25 mouse cellular contexts compared by ENCODE assay signal in the genomic region with DNA sequence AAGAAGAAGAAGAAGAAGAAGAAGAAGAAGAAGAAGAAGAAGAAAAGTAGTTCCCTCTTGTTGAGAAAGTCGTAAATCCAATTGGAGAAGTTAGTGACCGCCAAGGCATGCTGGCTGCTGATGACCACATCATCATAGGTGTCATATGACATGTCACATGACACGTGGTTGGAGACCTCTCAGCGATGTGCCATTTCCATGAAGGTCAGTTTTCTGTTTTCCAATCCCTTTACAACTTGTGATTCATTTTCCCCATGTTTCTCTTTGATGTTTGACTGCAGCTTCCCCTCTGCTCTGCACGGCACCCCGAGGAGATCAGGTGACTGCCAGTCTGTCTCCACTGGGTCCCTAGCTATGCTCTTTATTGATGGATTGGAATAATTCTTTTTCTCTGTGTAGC. TPM values are rescaled to one million over a fixed set of nuclear protein-coding genes. Genes with fewer than 3 reads are reported as not detected.
DNase-seq lines count a peak whose midpoint lies in the region; ATAC-seq lines count a peak whose summit lies in the region.
"Had no signal": no experiment of that assay in that cellular context is flagged by ENCODE, and none has a peak within 500 bp of the region (broad histone marks: within the 10 kb centered on the region; RNA-seq: fewer than 3 reads in every experiment).

No protein-coding gene starts in this region.

- DNase-seq in limb, embryonic 10.5 days (ENCODE audit: low spot score): no peak
- peak; percentile 56 to 58 for DNase-seq in adrenal gland, postnatal 36 days
- DNase-seq in left cerebral cortex, adult 9 months (ENCODE audit: low spot score in 2 of 2): no peak
- no peak for DNase-seq in testis, postnatal 14 days (ENCODE audit: low spot score)
- DNase-seq: cerebellum, adult 11-12 months; cerebellum, postnatal 14 days; gastrocnemius, postnatal 36 days; heart, postnatal 14 days; kidney, adult 18-20 months; layer of hippocampus, postnatal 36 days; left cerebral cortex, postnatal 4 days; lung, adult 2 months; thymus, adult 2 months had no signal

- no peaks in the 10 kb centered on the region for H3K36me3 ChIP-seq in limb, embryonic 12.5 days
- H3K36me3 ChIP-seq in limb, embryonic 10.5 days: no peaks in the 10 kb centered on the region
- H3K36me3 ChIP-seq: G1E; heart, embryonic 12.5 days; hindbrain, embryonic 12.5 days; liver, embryonic 12.5 days; midbrain, embryonic 12.5 days; neural tube, embryonic 13.5 days had no signal

- WGBS in limb, embryonic 12.5 days: 45% methylated on average over 6 of the region's 6 CpGs
- 59% methylated on average over 6 of the region's 6 CpGs for WGBS in limb, embryonic 10.5 days

- no peaks in the 10 kb centered on the region for H3K27me3 ChIP-seq in limb, embryonic 12.5 days
- no peaks in the 10 kb centered on the region for H3K27me3 ChIP-seq in limb, embryonic 10.5 days (ENCODE audit: low read depth, poor library complexity, severe bottlenecking)
- H3K27me3 ChIP-seq: heart, embryonic 12.5 days; hindbrain, embryonic 12.5 days; neural tube, embryonic 13.5 days had no signal

- H3K4me1 ChIP-seq in limb, embryonic 12.5 days (replicated peaks): peaks cover 29% of the 10 kb centered on the region
- H3K4me1 ChIP-seq in limb, embryonic 10.5 days: peaks cover 37% of the 10 kb centered on the region

- H3K9ac ChIP-seq in limb, embryonic 12.5 days (replicated peaks): no peak overlapping the region
- H3K9ac ChIP-seq: heart, embryonic 12.5 days; hindbrain, embryonic 12.5 days; liver, embryonic 12.5 days; midbrain, embryonic 12.5 days; neural tube, embryonic 13.5 days had no signal

- no peak overlapping the region for H3K4me3 ChIP-seq in limb, embryonic 12.5 days (replicated peaks)
- no peak overlapping the region for H3K4me3 ChIP-seq in limb, embryonic 10.5 days
- H3K4me3 ChIP-seq: heart, embryonic 12.5 days; hindbrain, embryonic 12.5 days; liver, embryonic 12.5 days; midbrain, embryonic 12.5 days; neural tube, embryonic 13.5 days had no signal

- no peak overlapping the region for H3K4me2 ChIP-seq in limb, embryonic 12.5 days
- H3K4me2 ChIP-seq: heart, embryonic 12.5 days; hindbrain, embryonic 12.5 days; liver, embryonic 12.5 days; midbrain, embryonic 12.5 days; neural tube, embryonic 13.5 days had no signal

- H3K9me3 ChIP-seq in limb, embryonic 12.5 days: no peaks in the 10 kb centered on the region
- H3K9me3 ChIP-seq in limb, embryonic 10.5 days (replicated peaks): no peaks in the 10 kb centered on the region
- H3K9me3 ChIP-seq: G1E; heart, embryonic 12.5 days; hindbrain, embryonic 12.5 days; liver, embryonic 12.5 days; midbrain, embryonic 12.5 days; neural tube, embryonic 13.5 days had no signal

- no peak for ATAC-seq in limb, embryonic 12.5 days (ENCODE audit: insufficient number of reproducible peaks, insufficient read depth, low FRiP score, low TSS enrichment, low read depth)
- ATAC-seq in granulocyte monocyte progenitor cell, adult 5-6 weeks (replicated peaks; ENCODE audit: poor library complexity, severe bottlenecking): peak; percentile 61
- ATAC-seq in frontal cortex, adult (ENCODE audit: low TSS enrichment): no peak
- ATAC-seq: forebrain, embryonic 14.5 days; liver, embryonic 12.5 days had no signal

- 0 out of 2 replicates have a peak overlapping the region, but pooled peaks have one; percentile 20 for H3K27ac ChIP-seq in limb, embryonic 12.5 days
- no peak overlapping the region for H3K27ac ChIP-seq in limb, embryonic 10.5 days
- H3K27ac ChIP-seq: hindbrain, embryonic 12.5 days; kidney, postnatal 0 days; liver, embryonic 12.5 days; midbrain, embryonic 12.5 days; neural tube, embryonic 13.5 days had no signal

RNA-seq across cellular contexts. Expression of gene Prss38, which starts 16.8 kb away (rescaled TPM):
- 0.16 TPM in 1 of 2 replicates, not detected in the other for polyA plus RNA-seq in limb, embryonic 12.5 days (2016; fragmentation: Nextera tagmentation; extraction: Ambion mirVana)
- polyA plus RNA-seq in limb, embryonic 10.5 days (2016; fragmentation: Nextera tagmentation; extraction: Ambion mirVana): not detected in 2 replicates
- not detected for total RNA-seq in adrenal gland, postnatal 36 days (2021)
- not detected in 2 replicates for total RNA-seq in granulocyte monocyte progenitor cell, adult 5-6 weeks (2014; fragmentation: Nextera tagmentation)
- not detected in 2 replicates for total RNA-seq in granulocyte monocyte progenitor cell, adult 5-6 weeks (2017)
- total RNA-seq: gastrocnemius, postnatal 36 days; heart, postnatal 14 days; layer of hippocampus, adult 18-20 months; layer of hippocampus, postnatal 36 days; left cerebral cortex, postnatal 4 days had no signal
- polyA plus RNA-seq: forebrain, embryonic 14.5 days; G1E; heart, embryonic 12.5 days; hindbrain, embryonic 12.5 days; kidney, postnatal 0 days; liver, embryonic 12.5 days; lung, adult 2 months; neural tube, embryonic 13.5 days; thymus, adult 2 months had no signal

RNA-seq across cellular contexts. Expression of gene Jmjd4, which starts 57.5 kb away (rescaled TPM):
- polyA plus RNA-seq in limb, embryonic 12.5 days (2016; fragmentation: Nextera tagmentation; extraction: Ambion mirVana): 17.4 and 18.6 TPM in 2 replicates
- polyA plus RNA-seq in limb, embryonic 10.5 days (2016; fragmentation: Nextera tagmentation; extraction: Ambion mirVana): 16.8 and 21.8 TPM in 2 replicates
- 1 to 10 TPM; 9.2 to 9.3 TPM for total RNA-seq in adrenal gland, postnatal 36 days (2021)
- 4.3 and 6.0 TPM in 2 replicates for total RNA-seq in granulocyte monocyte progenitor cell, adult 5-6 weeks (2014; fragmentation: Nextera tagmentation)
- total RNA-seq in granulocyte monocyte progenitor cell, adult 5-6 weeks (2017): 4.3 and 5.6 TPM in 2 replicates

RNA-seq across cellular contexts. Expression of gene Snap47, which starts 58.7 kb away (rescaled TPM):
- 142 and 145 TPM in 2 replicates for polyA plus RNA-seq in limb, embryonic 12.5 days (2016; fragmentation: Nextera tagmentation; extraction: Ambion mirVana)
- polyA plus RNA-seq in limb, embryonic 10.5 days (2016; fragmentation: Nextera tagmentation; extraction: Ambion mirVana): 106 and 122 TPM in 2 replicates
- total RNA-seq in adrenal gland, postnatal 36 days (2021): 10 to 100 TPM; 79.3 to 92.5 TPM
- total RNA-seq in granulocyte monocyte progenitor cell, adult 5-6 weeks (2014; fragmentation: Nextera tagmentation): 5.9 and 6.0 TPM in 2 replicates
- total RNA-seq in granulocyte monocyte progenitor cell, adult 5-6 weeks (2017): 4.8 and 7.1 TPM in 2 replicates

Comparison
In these comparisons a context has a peak if more than half of its experiments do, and no peak if none do; other contexts are left out.
1. DNase-seq: peak in adrenal gland, postnatal 36 days (2 of 2); none in limb, embryonic 10.5 days (single experiment), left cerebral cortex, adult 9 months (0 of 2) and testis, postnatal 14 days (single experiment).
2. RNA of gene Snap47, which starts 58.7 kb away (total RNA-seq): 79.3 to 92.5 TPM in adrenal gland, postnatal 36 days; 4.8 to 7.1 TPM in granulocyte monocyte progenitor cell, adult 5-6 weeks; every median in the first group is over 4 times any median in the second.